Mouse (Mus musculus): ENCODE measurements at regions not wholly inside any gene's neighbourhood (a gene's known extent, or its start where the extent isn't known, plus 50 kb on each side); places are given as distances from the start of the nearest gene placed in this dataset.

DNA sequence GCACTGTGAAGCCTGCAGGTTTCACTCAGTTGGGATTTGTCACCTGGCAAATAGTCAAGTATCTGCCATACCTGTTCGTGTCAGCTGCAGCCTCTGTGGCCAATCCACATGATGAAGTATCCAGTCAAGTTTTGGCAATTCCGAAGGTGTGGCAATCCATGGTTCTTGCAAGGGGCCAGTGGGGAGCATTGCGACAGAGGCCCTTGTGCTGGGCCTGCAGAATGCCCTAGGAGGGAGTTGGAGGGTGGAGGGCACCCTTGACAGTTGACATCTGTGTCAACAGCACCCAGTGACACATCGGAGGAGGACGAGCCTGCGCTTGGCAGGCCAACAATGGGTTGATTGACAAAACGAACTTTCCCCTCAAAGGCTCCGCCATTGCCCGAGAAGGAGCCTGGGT lies 101.0 kb upstream of the Pitx1 start:
- no peaks in the 10 kb centered on the region for H3K4me1 ChIP-seq (ENCODE audit: control insufficient read depth in 1 of 2, insufficient read depth in 2 of 2, low read length in 2 of 2)
- no peaks in the 10 kb centered on the region for H3K27me3 ChIP-seq (ENCODE audit: control insufficient read depth in 1 of 2, insufficient read depth in 2 of 2, low read length in 2 of 2)
- no peak overlapping the region for H3K27ac ChIP-seq (ENCODE audit: control insufficient read depth, low read depth, low read length)
- no peak for TF ChIP-seq TCF12 (IDR thresholded peaks at IDR 0.05; ENCODE audit: low read depth, low read length)
- TF ChIP-seq ETS1 (IDR thresholded peaks at IDR 0.05; ENCODE audit: low read depth, low read length) = no peak
- TF ChIP-seq MYB (IDR thresholded peaks at IDR 0.05; ENCODE audit: low read depth, low read length) = no peak
- no peak for TF ChIP-seq UBTF (IDR thresholded peaks at IDR 0.05; ENCODE audit: borderline replicate concordance, insufficient read depth, low read depth, low read length)
- no peak for TF ChIP-seq TBP (IDR thresholded peaks at IDR 0.05; ENCODE audit: low read depth, low read length)
- no peak for TF ChIP-seq EP300 (IDR thresholded peaks at IDR 0.05; ENCODE audit: low read depth in 1 of 2, low read length in 2 of 2)
- TF ChIP-seq ZC3H11A (IDR thresholded peaks at IDR 0.05; ENCODE audit: low read depth, low read length) = no peak
- TF ChIP-seq HCFC1 (IDR thresholded peaks at IDR 0.05; ENCODE audit: low read depth, low read length) = no peak
- TF ChIP-seq GATA1 (IDR thresholded peaks at IDR 0.05; ENCODE audit: low read depth, low read length) = no peak
- no peaks in the 10 kb centered on the region for H3K36me3 ChIP-seq (ENCODE audit: control insufficient read depth in 1 of 2, insufficient read depth in 2 of 2, low read length in 2 of 2)
- no peaks in the 10 kb centered on the region for H3K9me3 ChIP-seq (replicated peaks; ENCODE audit: insufficient read depth, low read length)
- no peaks in the 10 kb centered on the region for H3K79me2 ChIP-seq (ENCODE audit: control insufficient read depth, insufficient read depth, low read length, poor library complexity)
- no peak overlapping the region for H3K4me3 ChIP-seq (ENCODE audit: control insufficient read depth in 1 of 2, insufficient read depth in 1 of 2, low read depth in 2 of 2, low read length in 2 of 2)
- DNase-seq (ENCODE audit: low read depth, low spot score) = no peak
- H3K9ac ChIP-seq (ENCODE audit: control insufficient read depth, low read depth, low read length, poor library complexity, severe bottlenecking) = no peak overlapping the region

DNA sequence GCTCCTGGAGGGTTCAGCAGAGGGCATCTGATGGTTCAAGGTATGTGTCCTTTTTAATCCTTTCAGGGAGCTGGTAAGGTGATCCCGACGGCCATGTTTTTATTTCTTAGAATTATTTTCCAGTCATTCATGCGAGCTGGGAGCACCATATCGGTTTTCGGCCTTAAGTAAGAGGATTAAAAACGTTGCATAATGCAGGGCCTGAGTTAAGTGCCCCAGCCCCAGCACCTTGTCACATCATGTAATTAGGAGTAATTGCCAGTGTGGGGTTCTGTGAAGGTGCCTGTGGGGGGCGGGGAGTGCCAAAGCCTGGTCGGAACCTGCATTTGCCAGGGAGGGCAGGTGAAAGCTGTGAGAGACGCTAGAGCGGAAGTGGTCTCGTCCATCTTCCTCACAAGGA lies 94.6 kb upstream of the Pitx1 start:
- DNase-seq (ENCODE audit: low read depth, low spot score) = no peak
- no peaks in the 10 kb centered on the region for H3K79me2 ChIP-seq (ENCODE audit: control insufficient read depth, insufficient read depth, low read length, poor library complexity)
- no peak overlapping the region for H3K4me3 ChIP-seq (ENCODE audit: control insufficient read depth in 1 of 2, insufficient read depth in 1 of 2, low read depth in 2 of 2, low read length in 2 of 2)
- no peaks in the 10 kb centered on the region for H3K36me3 ChIP-seq (ENCODE audit: control insufficient read depth in 1 of 2, insufficient read depth in 2 of 2, low read length in 2 of 2)
- no peaks in the 10 kb centered on the region for H3K4me1 ChIP-seq (ENCODE audit: control insufficient read depth in 1 of 2, insufficient read depth in 2 of 2, low read length in 2 of 2)
- H3K27me3 ChIP-seq (ENCODE audit: control insufficient read depth in 1 of 2, insufficient read depth in 2 of 2, low read length in 2 of 2) = no peaks in the 10 kb centered on the region
- H3K27ac ChIP-seq (ENCODE audit: control insufficient read depth, low read depth, low read length) = no peak overlapping the region
- TF ChIP-seq POLR2AphosphoS5 (IDR thresholded peaks at IDR 0.05; ENCODE audit: borderline replicate concordance, low read depth, low read length) (no peak), POLR2A (IDR thresholded peaks at IDR 0.05; ENCODE audit: control insufficient read depth in 1 of 2, insufficient read depth in 1 of 2, low read depth in 1 of 2, low read length in 2 of 2, poor library complexity in 1 of 2) (no peak), TCF12 (IDR thresholded peaks at IDR 0.05; ENCODE audit: low read depth, low read length) (no peak), CHD2 (IDR thresholded peaks at IDR 0.05; ENCODE audit: low read length) (no peak), RCOR1 (IDR thresholded peaks at IDR 0.05; ENCODE audit: low read depth, low read length) (no peak)
- H3K9ac ChIP-seq (ENCODE audit: control insufficient read depth, low read depth, low read length, poor library complexity, severe bottlenecking) = no peak overlapping the region
- H3K9me3 ChIP-seq (replicated peaks; ENCODE audit: insufficient read depth, low read length) = no peaks in the 10 kb centered on the region

DNA sequence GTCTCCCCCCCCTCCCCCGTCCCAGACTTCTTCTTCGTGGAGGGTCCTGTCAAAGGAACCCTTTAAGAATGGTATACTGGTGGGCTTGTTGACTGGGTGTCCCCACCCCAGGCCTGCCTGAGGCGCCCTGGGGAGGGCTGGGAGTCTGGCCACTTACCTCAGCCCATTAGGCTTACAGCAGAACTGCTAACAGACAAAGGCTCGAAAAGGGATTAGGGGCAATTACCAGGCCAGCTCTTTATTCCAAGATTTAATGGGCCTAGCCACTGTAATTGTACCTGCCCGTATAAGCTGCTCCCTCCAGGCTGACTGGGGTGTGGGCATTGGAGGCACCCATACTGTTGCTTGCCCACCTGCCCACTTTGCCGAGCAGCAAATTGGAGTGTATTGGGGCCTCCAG lies 93.8 kb upstream of the Pitx1 start:
- no peaks in the 10 kb centered on the region for H3K4me1 ChIP-seq (ENCODE audit: control insufficient read depth in 1 of 2, insufficient read depth in 2 of 2, low read length in 2 of 2)
- no peak for DNase-seq (ENCODE audit: low read depth, low spot score)
- H3K9ac ChIP-seq (ENCODE audit: control insufficient read depth, low read depth, low read length, poor library complexity, severe bottlenecking) = no peak overlapping the region
- no peaks in the 10 kb centered on the region for H3K27me3 ChIP-seq (ENCODE audit: control insufficient read depth in 1 of 2, insufficient read depth in 2 of 2, low read length in 2 of 2)
- H3K36me3 ChIP-seq (ENCODE audit: control insufficient read depth in 1 of 2, insufficient read depth in 2 of 2, low read length in 2 of 2) = no peaks in the 10 kb centered on the region
- H3K79me2 ChIP-seq (ENCODE audit: control insufficient read depth, insufficient read depth, low read length, poor library complexity) = no peaks in the 10 kb centered on the region
- H3K27ac ChIP-seq (ENCODE audit: control insufficient read depth, low read depth, low read length) = no peak overlapping the region
- TF ChIP-seq MYB (IDR thresholded peaks at IDR 0.05; ENCODE audit: low read depth, low read length) = no peak
- TF ChIP-seq TBP (IDR thresholded peaks at IDR 0.05; ENCODE audit: low read depth, low read length) = no peak
- TF ChIP-seq MXI1 (IDR thresholded peaks at IDR 0.05; ENCODE audit: low read depth, low read length) = no peak
- TF ChIP-seq KAT2A (conservative IDR thresholded peaks at IDR 0.05; ENCODE audit: low read depth, low read length) = no peak
- no peak for TF ChIP-seq RCOR1 (IDR thresholded peaks at IDR 0.05; ENCODE audit: low read depth, low read length)
- TF ChIP-seq MAZ (IDR thresholded peaks at IDR 0.05; ENCODE audit: low read depth, low read length) = no peak
- H3K9me3 ChIP-seq (replicated peaks; ENCODE audit: insufficient read depth, low read length) = no peaks in the 10 kb centered on the region
- no peak overlapping the region for H3K4me3 ChIP-seq (ENCODE audit: control insufficient read depth in 1 of 2, insufficient read depth in 1 of 2, low read depth in 2 of 2, low read length in 2 of 2)
